Mouse (Mus musculus): ENCODE results near the gene Gm49355. TPM values are rescaled to one million over a fixed set of nuclear protein-coding genes. Genes with fewer than 3 reads are reported as not detected.
A peak's percentile ranks its signal among the peaks of the same experiment; 100 is the strongest.
"Not testable (repeated sequence)": the region's sequence is repeated elsewhere in the genome, so short reads cannot be mapped to it uniquely, and the experiment has no call there.

Gene Gm49355
- 0.15 and 0.18 TPM in 2 replicates for polyA plus RNA-seq (2014; fragmentation: Nextera tagmentation; extraction: Ambion mirVana)

DNA sequence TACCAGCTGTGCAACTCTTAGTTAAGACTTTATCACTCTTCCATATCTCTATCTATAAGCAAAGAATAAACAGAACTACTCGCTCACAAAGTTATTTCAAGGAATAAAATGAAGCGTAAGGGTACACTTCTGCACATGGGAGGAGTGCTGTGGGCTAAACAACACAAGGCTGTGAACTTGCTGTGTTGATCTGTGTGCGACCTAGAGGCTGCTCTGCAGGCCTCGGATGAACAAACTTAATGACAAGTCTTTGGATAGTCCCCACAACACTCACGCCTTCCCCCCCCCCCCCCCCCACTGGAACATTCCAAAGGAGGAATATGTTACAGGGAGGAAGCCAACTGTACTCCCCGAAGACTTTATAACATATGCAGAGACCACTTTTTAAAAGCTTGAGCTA is at the start of gene Gm49355:
Gene Gm49355, plus strand, starts transcription at position 336 of the 400 bp plus-strand sequence.
- peak within 1 kb of the TSS; percentile 88 for H3K9ac ChIP-seq (ENCODE audit: low read length)
- whole genome bisulfite sequencing: 79% methylated on average over 6 of the region's 6 CpGs
- DNase-seq (ENCODE audit: low spot score) (no peak), ATAC-seq (no peak)
- H3K4me3 ChIP-seq (ENCODE audit: low read depth, low read length): peak within 1 kb of the TSS; percentile 87
- H3K27ac ChIP-seq (ENCODE audit: low read depth, low read length): peak within 1 kb of the TSS; percentile 83
- no peaks in the 10 kb centered on the region for H3K27me3 ChIP-seq (replicated peaks; ENCODE audit: control insufficient read depth, insufficient read depth, low read length)
- H3K36me3 ChIP-seq (ENCODE audit: control insufficient read depth, insufficient read depth, low read length): no peaks in the 10 kb centered on the region
- H3K4me2 ChIP-seq (ENCODE audit: low read length): peak within 1 kb of the TSS; percentile 72
- 0 out of 2 replicates have a peak, but pooled peaks cover 3% of the 10 kb centered on the region for H3K4me1 ChIP-seq (ENCODE audit: control insufficient read depth, insufficient read depth, low read length)
- H3K9me3 ChIP-seq (replicated peaks; ENCODE audit: control insufficient read depth, low read length): no peaks in the 10 kb centered on the region

DNA sequence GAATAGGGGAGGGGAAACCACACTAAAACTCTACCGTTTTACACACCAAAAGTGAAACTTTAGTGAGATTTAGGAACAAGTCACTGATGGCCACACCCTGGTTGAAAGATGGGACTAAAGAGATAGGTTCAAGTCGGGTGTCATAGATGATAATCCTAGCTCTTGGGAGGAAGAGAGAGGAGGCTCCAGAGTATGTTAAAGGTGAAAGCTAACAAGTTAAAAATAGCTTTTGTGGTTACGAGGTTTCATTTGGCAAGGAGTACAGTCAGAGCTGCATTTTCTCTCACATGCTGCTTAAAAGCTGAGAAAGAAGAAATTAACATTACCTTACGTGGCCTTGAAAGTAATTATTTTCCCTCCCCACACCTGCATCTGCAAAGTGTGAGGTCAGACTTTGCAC is 40.0 kb upstream of the Gm49355 start:
- WGBS: 76% methylated on average over 4 of the region's 4 CpGs

DNA sequence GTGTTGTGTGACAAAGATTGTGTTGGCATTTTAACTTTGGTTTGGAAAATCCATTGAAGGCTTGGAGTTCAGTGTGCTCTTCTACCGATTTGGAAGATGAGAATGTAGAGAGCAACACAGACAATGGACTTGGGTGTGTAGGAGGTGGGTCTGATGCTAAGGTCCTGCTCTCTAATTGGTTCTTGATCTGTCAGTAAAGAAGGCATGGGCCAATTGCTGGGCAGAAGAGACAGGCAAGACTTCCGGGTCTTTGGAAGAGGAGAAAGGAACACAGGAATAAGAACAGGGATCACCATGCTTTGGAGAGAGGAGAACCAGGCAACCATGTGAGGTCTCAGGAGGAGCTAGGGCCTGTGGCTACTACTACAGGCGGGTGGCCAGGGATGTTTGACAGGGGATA is 7.7 kb upstream of the Gm49355 start:
- Histone ChIP-seq H3K36me3 (ENCODE audit: control insufficient read depth, insufficient read depth, low read length) (no peaks in the 10 kb centered on the region), H3K9ac (ENCODE audit: low read length) (no peak overlapping the region), H3K4me1 (ENCODE audit: control insufficient read depth, insufficient read depth, low read length) (no peaks in the 10 kb centered on the region), H3K27me3 (replicated peaks; ENCODE audit: control insufficient read depth, insufficient read depth, low read length) (no peaks in the 10 kb centered on the region), H3K27ac (ENCODE audit: low read depth, low read length) (no peak overlapping the region), H3K4me2 (ENCODE audit: low read length) (no peak overlapping the region), H3K4me3 (ENCODE audit: low read depth, low read length) (no peak overlapping the region), H3K9me3 (replicated peaks; ENCODE audit: control insufficient read depth, low read length) (no peaks in the 10 kb centered on the region)
- WGBS: 62% methylated on average over 3 of the region's 3 CpGs
- no peak for DNase-seq (ENCODE audit: low spot score)
- no peak for ATAC-seq

More for the DNA sequence above, 40.0 kb upstream of the Gm49355 start:
- H3K27ac ChIP-seq (ENCODE audit: low read depth, low read length): no peak overlapping the region
- ATAC-seq (no peak), DNase-seq (ENCODE audit: low spot score) (no peak)
- no peaks in the 10 kb centered on the region for H3K36me3 ChIP-seq (ENCODE audit: control insufficient read depth, insufficient read depth, low read length)
- H3K9me3 ChIP-seq (replicated peaks; ENCODE audit: control insufficient read depth, low read length): no peaks in the 10 kb centered on the region
- H3K4me2 ChIP-seq (ENCODE audit: low read length): no peak overlapping the region
- H3K4me1 ChIP-seq (ENCODE audit: control insufficient read depth, insufficient read depth, low read length): no peaks in the 10 kb centered on the region
- H3K27me3 ChIP-seq (replicated peaks; ENCODE audit: control insufficient read depth, insufficient read depth, low read length): no peaks in the 10 kb centered on the region
- no peak overlapping the region for H3K4me3 ChIP-seq (ENCODE audit: low read depth, low read length)
- no peak overlapping the region for H3K9ac ChIP-seq (ENCODE audit: low read length)

DNA sequence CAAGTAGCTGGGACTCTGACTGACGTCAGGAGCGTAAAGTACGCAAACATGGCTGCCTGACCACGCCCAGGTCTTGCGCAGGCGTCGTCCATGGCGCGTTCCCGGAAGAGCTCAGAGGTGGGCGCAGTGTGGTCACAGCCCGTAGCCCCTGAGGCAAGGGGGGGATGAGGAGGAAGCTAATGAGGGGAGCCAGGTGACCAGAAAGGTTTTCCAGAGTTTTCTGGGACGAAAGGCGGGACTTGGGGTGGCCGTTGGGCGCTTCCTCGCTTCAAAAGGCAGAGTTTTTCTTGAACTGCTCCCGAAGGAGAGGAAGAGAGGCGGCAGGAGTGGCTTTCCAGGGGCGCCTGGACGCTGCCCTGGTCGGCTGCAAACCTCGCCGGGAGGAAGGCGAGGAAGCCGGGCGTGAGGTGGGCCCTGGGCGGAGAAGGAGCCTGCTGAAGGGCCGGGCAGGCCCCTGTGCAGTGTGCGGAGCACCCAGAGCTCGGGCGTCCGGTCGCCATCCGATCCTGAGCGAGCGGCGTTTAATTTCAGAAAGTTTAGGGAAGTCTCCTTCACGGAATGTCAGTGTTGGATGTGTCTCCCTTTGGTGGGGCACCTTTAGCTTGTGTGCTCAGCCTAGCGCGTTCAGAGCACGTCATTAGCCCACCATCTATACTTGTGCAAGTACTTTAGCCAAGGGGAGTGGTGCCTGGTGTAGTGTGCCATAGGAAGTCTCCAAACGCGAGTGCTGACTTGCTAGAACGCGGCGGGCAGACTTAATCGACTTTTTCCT is 551 bp downstream of the Gm49355 start, which contains the start of gene 3830406C13Rik:
Gene 3830406C13Rik, plus strand, starts transcription at position 33 of the 772 bp plus-strand sequence.
- Histone ChIP-seq H3K4me3 (ENCODE audit: low read depth, low read length) (peak within 1 kb of the TSS; percentile 87), H3K27ac (ENCODE audit: low read depth, low read length) (peak within 1 kb of the TSS; percentile 83), H3K4me1 (ENCODE audit: control insufficient read depth, insufficient read depth, low read length) (0 out of 2 replicates have a peak, but pooled peaks cover 3% of the 10 kb centered on the region), H3K27me3 (replicated peaks; ENCODE audit: control insufficient read depth, insufficient read depth, low read length) (no peaks in the 10 kb centered on the region), H3K9ac (ENCODE audit: low read length) (peak within 1 kb of the TSS; percentile 88), H3K36me3 (ENCODE audit: control insufficient read depth, insufficient read depth, low read length) (no peaks in the 10 kb centered on the region), H3K4me2 (ENCODE audit: low read length) (peak within 1 kb of the TSS; percentile 72), H3K9me3 (replicated peaks; ENCODE audit: control insufficient read depth, low read length) (no peaks in the 10 kb centered on the region)
- ATAC-seq: peak; percentile 99
- WGBS: 2% methylated on average over 48 of the region's 48 CpGs
- DNase-seq (ENCODE audit: low spot score): peak; percentile 94

DNA sequence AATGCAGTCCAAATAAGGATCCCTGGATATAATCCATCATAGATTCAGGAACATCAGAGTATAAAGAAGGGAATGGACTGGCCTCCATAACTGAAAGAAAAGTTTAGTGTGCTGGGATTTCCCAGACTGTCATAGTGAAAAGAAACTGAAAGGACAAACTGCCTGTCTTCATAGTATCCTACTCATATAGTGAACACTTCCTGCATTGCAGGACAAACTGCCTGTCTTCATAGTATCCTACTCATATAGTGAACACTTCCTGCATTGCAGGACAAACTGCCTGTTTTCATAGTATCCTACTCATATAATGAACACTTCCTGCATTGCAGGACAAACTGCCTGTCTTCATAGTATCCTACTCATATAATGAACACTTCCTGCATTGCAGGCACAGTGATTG is 6.0 kb downstream of the Gm49355 start:
- H3K9ac ChIP-seq (ENCODE audit: low read length); H3K36me3 ChIP-seq (ENCODE audit: control insufficient read depth, insufficient read depth, low read length); H3K27me3 ChIP-seq (replicated peaks; ENCODE audit: control insufficient read depth, insufficient read depth, low read length); H3K9me3 ChIP-seq (replicated peaks; ENCODE audit: control insufficient read depth, low read length); H3K4me1 ChIP-seq (ENCODE audit: control insufficient read depth, insufficient read depth, low read length); DNase-seq (ENCODE audit: low spot score); H3K4me3 ChIP-seq (ENCODE audit: low read depth, low read length); ATAC-seq; H3K27ac ChIP-seq (ENCODE audit: low read depth, low read length); H3K4me2 ChIP-seq (ENCODE audit: low read length): not testable (repeated sequence)

DNA sequence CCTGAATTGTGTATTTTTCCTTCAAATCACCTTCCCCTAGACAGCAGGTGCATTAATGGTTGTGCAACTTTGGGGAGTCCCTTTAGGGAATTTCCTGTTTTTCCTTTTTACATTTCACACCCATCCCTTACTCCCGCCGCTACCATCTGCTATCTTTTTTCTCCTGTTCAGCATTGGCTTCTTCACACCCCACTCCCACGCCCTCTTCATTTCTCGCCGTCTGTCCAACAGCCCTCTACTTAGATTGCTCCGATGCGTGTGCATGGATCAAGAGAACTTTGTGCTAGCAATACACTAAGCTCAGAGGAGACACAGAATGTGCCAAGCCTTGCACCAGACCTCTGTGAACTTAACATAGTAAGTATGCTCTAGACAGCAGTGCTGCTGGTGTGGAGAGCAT is 12.6 kb downstream of the Gm49355 start:
- ATAC-seq (peak; percentile 35; the same call in 1 of the 2 replicates), DNase-seq (ENCODE audit: low spot score) (peak; percentile 45)
- Histone ChIP-seq H3K9ac (ENCODE audit: low read length) (no peak overlapping the region), H3K27ac (ENCODE audit: low read depth, low read length) (no peak overlapping the region), H3K4me2 (ENCODE audit: low read length) (no peak overlapping the region), H3K36me3 (ENCODE audit: control insufficient read depth, insufficient read depth, low read length) (peaks cover 3% of the 10 kb centered on the region), H3K4me1 (ENCODE audit: control insufficient read depth, insufficient read depth, low read length) (no peaks in the 10 kb centered on the region), H3K4me3 (ENCODE audit: low read depth, low read length) (no peak overlapping the region), H3K27me3 (replicated peaks; ENCODE audit: control insufficient read depth, insufficient read depth, low read length) (no peaks in the 10 kb centered on the region), H3K9me3 (replicated peaks; ENCODE audit: control insufficient read depth, low read length) (no peaks in the 10 kb centered on the region)
- 68% methylated on average over 7 of the region's 7 CpGs for WGBS

DNA sequence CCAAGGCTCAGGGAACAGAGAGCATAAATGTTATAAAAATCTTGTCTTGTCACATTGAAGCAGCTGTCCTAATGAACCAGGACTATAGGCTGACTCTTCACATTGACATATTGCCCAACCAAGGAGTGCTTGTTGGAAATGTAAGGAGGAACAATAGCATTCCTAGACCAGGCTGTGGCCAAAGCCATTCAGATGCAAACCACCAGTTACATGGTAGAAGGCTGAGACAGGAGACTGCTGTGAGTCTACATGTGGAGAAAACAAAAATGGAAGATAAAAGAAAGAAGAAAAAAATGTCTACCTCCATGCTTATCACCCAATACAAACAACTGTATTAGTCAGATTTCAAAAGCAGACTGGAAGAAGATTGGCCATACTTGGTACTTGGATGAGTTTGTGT is 15.4 kb downstream of the Gm49355 start:
- Histone ChIP-seq H3K9me3 (replicated peaks; ENCODE audit: control insufficient read depth, low read length) (no peaks in the 10 kb centered on the region), H3K4me3 (ENCODE audit: low read depth, low read length) (no peak overlapping the region), H3K36me3 (ENCODE audit: control insufficient read depth, insufficient read depth, low read length) (no peaks in the 10 kb centered on the region), H3K27ac (ENCODE audit: low read depth, low read length) (no peak overlapping the region; the same call in 1 of the 2 replicates), H3K27me3 (replicated peaks; ENCODE audit: control insufficient read depth, insufficient read depth, low read length) (no peaks in the 10 kb centered on the region), H3K4me1 (ENCODE audit: control insufficient read depth, insufficient read depth, low read length) (no peaks in the 10 kb centered on the region), H3K4me2 (ENCODE audit: low read length) (no peak overlapping the region), H3K9ac (ENCODE audit: low read length) (no peak overlapping the region)
- no peak for ATAC-seq
- DNase-seq (ENCODE audit: low spot score): no peak

DNA sequence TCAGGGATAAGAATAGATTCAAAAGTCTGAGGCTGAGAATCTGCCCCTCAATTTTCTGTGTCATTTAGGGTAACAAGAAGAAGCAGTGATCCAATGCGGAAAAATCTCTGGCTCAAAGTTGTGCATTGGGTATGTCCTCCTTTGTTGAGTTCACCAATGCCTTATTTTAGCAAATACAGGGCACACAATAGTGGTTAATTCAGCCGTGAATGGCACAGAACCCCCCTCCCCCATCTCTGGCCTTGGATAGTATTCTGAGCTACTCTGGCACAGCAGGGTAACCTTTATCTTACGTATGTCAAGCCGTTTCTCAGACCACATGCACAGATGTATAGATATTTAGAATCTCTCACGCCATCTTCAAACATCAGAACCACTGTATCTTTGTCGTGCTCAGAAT is 15.9 kb downstream of the Gm49355 start:
- ATAC-seq: peak; percentile 40; the same call in 1 of the 2 replicates

DNA sequence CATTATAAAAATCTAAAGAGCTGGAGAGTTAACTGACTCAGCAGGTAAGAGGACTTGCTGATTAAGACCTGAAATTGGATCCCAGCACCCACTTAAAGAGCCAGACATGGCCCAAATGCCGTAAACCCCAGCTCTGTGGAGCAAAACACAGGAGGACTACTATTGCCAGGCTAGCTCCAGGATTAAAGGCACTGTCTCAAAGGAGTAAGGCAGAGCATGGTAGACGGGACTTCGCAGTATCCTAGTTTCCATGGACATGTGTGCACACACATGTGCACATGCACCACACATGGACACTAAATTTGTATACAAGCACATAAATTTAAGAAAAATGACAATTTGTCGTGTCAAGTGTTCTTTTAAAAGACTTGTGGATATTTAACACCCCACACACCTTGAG is 16.5 kb downstream of the Gm49355 start:
- no peaks in the 10 kb centered on the region for H3K4me1 ChIP-seq (ENCODE audit: control insufficient read depth, insufficient read depth, low read length)
- no peak overlapping the region for H3K4me3 ChIP-seq (ENCODE audit: low read depth, low read length)
- DNase-seq (ENCODE audit: low spot score): peak; percentile 4
- H3K9me3 ChIP-seq (replicated peaks; ENCODE audit: control insufficient read depth, low read length): no peaks in the 10 kb centered on the region
- WGBS: 59% methylated on average over 4 of the region's 4 CpGs
- no peak overlapping the region for H3K9ac ChIP-seq (ENCODE audit: low read length)
- H3K27me3 ChIP-seq (replicated peaks; ENCODE audit: control insufficient read depth, insufficient read depth, low read length): no peaks in the 10 kb centered on the region
- no peak overlapping the region for H3K4me2 ChIP-seq (ENCODE audit: low read length)
- no peaks in the 10 kb centered on the region for H3K36me3 ChIP-seq (ENCODE audit: control insufficient read depth, insufficient read depth, low read length)
- ATAC-seq: 0 out of 2 replicates have a peak, but pooled peaks have one; percentile 38
- no peak overlapping the region for H3K27ac ChIP-seq (ENCODE audit: low read depth, low read length)

More for the DNA sequence above, 15.9 kb downstream of the Gm49355 start:
- Histone ChIP-seq H3K4me2 (ENCODE audit: low read length) (no peak overlapping the region), H3K9ac (ENCODE audit: low read length) (no peak overlapping the region), H3K4me1 (ENCODE audit: control insufficient read depth, insufficient read depth, low read length) (no peaks in the 10 kb centered on the region), H3K27ac (ENCODE audit: low read depth, low read length) (no peak overlapping the region), H3K9me3 (replicated peaks; ENCODE audit: control insufficient read depth, low read length) (no peaks in the 10 kb centered on the region), H3K36me3 (ENCODE audit: control insufficient read depth, insufficient read depth, low read length) (no peaks in the 10 kb centered on the region), H3K4me3 (ENCODE audit: low read depth, low read length) (no peak overlapping the region), H3K27me3 (replicated peaks; ENCODE audit: control insufficient read depth, insufficient read depth, low read length) (no peaks in the 10 kb centered on the region)
- peak; percentile 53 for DNase-seq (ENCODE audit: low spot score)
- WGBS: 15% methylated on average over 6 of the region's 6 CpGs

All from forebrain, embryonic 14.5 days (tissue).